8 mouse cellular contexts compared by ENCODE assay signal in genomic region chr5:30919831-30920614, GRCm38 (mm10). TPM values are rescaled to one million over a fixed set of nuclear protein-coding genes. Genes with fewer than 3 reads are reported as not detected.
A peak's percentile ranks its signal among the peaks of the same experiment; 100 is the strongest.
DNase-seq lines count a peak whose midpoint lies in the region; ATAC-seq and TF ChIP-seq lines count a peak whose summit lies in the region.
"Had no signal": no experiment of that assay in that cellular context is flagged by ENCODE, and none has a peak within 500 bp of the region (broad histone marks: within the 10 kb centered on the region; RNA-seq: fewer than 3 reads in every experiment).

No protein-coding gene starts in this region.

- peak overlapping the region; percentile 20; the same call in 1 of the 2 replicates for H3K9ac ChIP-seq in hindbrain, embryonic 13.5 days
- H3K9ac ChIP-seq in hindbrain, embryonic 14.5 days, result no peak overlapping the region
- H3K9ac ChIP-seq in ES-Bruce4 (ENCODE audit: low read depth, poor library complexity, severe bottlenecking), result 0 out of 2 replicates have a peak overlapping the region, but pooled peaks have one; percentile 4
- peak overlapping the region; percentile 56 for H3K9ac ChIP-seq in MEL (ENCODE audit: control insufficient read depth, low read depth, low read length, poor library complexity, severe bottlenecking)
- H3K9ac ChIP-seq in limb, embryonic 15.5 days, result no peak overlapping the region

- peaks cover 20% of the 10 kb centered on the region; the same call in 1 of the 2 replicates for H3K27me3 ChIP-seq in hindbrain, embryonic 13.5 days
- H3K27me3 ChIP-seq in hindbrain, embryonic 14.5 days (ENCODE audit: control insufficient read depth, insufficient read depth, low read length), result no peaks in the 10 kb centered on the region
- no peaks in the 10 kb centered on the region for H3K27me3 ChIP-seq in ES-Bruce4 (ENCODE audit: control insufficient read depth, insufficient read depth, low read length, poor library complexity, severe bottlenecking)
- no peaks in the 10 kb centered on the region for H3K27me3 ChIP-seq in MEL (ENCODE audit: control insufficient read depth in 1 of 2, insufficient read depth in 2 of 2, low read length in 2 of 2)
- no peaks in the 10 kb centered on the region for H3K27me3 ChIP-seq in limb, embryonic 15.5 days

- H3K9me3 ChIP-seq in hindbrain, embryonic 13.5 days, result no peaks in the 10 kb centered on the region
- H3K9me3 ChIP-seq in hindbrain, embryonic 14.5 days (ENCODE audit: control insufficient read depth, low read length), result no peaks in the 10 kb centered on the region
- H3K9me3 ChIP-seq in ES-Bruce4 (replicated peaks; ENCODE audit: control insufficient read depth, insufficient read depth, low read length, poor library complexity, severe bottlenecking) (no peaks in the 10 kb centered on the region), MEL (replicated peaks; ENCODE audit: insufficient read depth, low read length) (no peaks in the 10 kb centered on the region)
- H3K9me3 ChIP-seq in limb, embryonic 15.5 days, result no peaks in the 10 kb centered on the region

- H3K27ac ChIP-seq in hindbrain, embryonic 13.5 days, result no peak overlapping the region
- no peak overlapping the region for H3K27ac ChIP-seq in hindbrain, embryonic 14.5 days
- H3K27ac ChIP-seq in ES-Bruce4 (ENCODE audit: insufficient read depth, low read length), result no peak overlapping the region
- no peak overlapping the region for H3K27ac ChIP-seq in MEL (ENCODE audit: control insufficient read depth, low read depth, low read length)
- peak overlapping the region; percentile 67 for H3K27ac ChIP-seq in limb, embryonic 15.5 days

- TF ChIP-seq POLR2A in ES-Bruce4 (IDR thresholded peaks at IDR 0.05; ENCODE audit: insufficient read depth, low read length) (no peak), MEL (IDR thresholded peaks at IDR 0.05; ENCODE audit: control insufficient read depth in 1 of 2, insufficient read depth in 1 of 2, low read depth in 1 of 2, low read length in 2 of 2, poor library complexity in 1 of 2) (0 out of 4 replicates have a peak, but pooled peaks of 1 of the 2 experiments have one; percentile 27)

- peaks cover 14% of the 10 kb centered on the region for H3K79me2 ChIP-seq in MEL (ENCODE audit: control insufficient read depth, insufficient read depth, low read length, poor library complexity)

- no peak for TF ChIP-seq CTCF in ES-Bruce4 (IDR thresholded peaks at IDR 0.05; ENCODE audit: low read depth, low read length)
- TF ChIP-seq CTCF in MEL (IDR thresholded peaks at IDR 0.05 in 2 of 3, conservative IDR thresholded peaks at IDR 0.05 in 1 of 3; ENCODE audit: control insufficient read depth in 1 of 3, insufficient read depth in 1 of 3, low read depth in 2 of 3, low read length in 3 of 3, poor library complexity in 1 of 3, severe bottlenecking in 1 of 3), result no peak

- DNase-seq in hindbrain, embryonic 14.5 days (ENCODE audit: low spot score), result no peak
- DNase-seq in MEL (ENCODE audit: low read depth, low spot score), result no peak
- DNase-seq in B cell, adult 2 months, result no peak
- DNase-seq in embryo, embryonic 9.5 days (ENCODE audit: extremely low spot score), result no peak
- DNase-seq: right cerebral cortex, postnatal 25 days had no signal

- no peak overlapping the region for H3K4me2 ChIP-seq in hindbrain, embryonic 13.5 days
- H3K4me2 ChIP-seq in hindbrain, embryonic 14.5 days (replicated peaks), result no peak overlapping the region
- H3K4me2 ChIP-seq in limb, embryonic 15.5 days, result no peak overlapping the region

- ATAC-seq in hindbrain, embryonic 13.5 days (ENCODE audit: low FRiP score), result no peak
- ATAC-seq in hindbrain, embryonic 14.5 days (ENCODE audit: low FRiP score), result no peak
- 0 out of 2 replicates have a peak, but pooled peaks have one; percentile 20 for ATAC-seq in limb, embryonic 15.5 days (ENCODE audit: insufficient number of reproducible peaks, low FRiP score, low TSS enrichment, low read depth)

- H3K36me3 ChIP-seq in hindbrain, embryonic 13.5 days, result no peaks in the 10 kb centered on the region
- no peaks in the 10 kb centered on the region for H3K36me3 ChIP-seq in hindbrain, embryonic 14.5 days (replicated peaks; ENCODE audit: control insufficient read depth, insufficient read depth)
- no peaks in the 10 kb centered on the region for H3K36me3 ChIP-seq in ES-Bruce4 (ENCODE audit: control insufficient read depth, insufficient read depth, low read length, poor library complexity, severe bottlenecking)
- H3K36me3 ChIP-seq in MEL (ENCODE audit: control insufficient read depth in 1 of 2, insufficient read depth in 2 of 2, low read length in 2 of 2), result peaks cover 0 to 16% of the 10 kb centered on the region in 2 experiments; a peak in 2 of 4 replicates
- H3K36me3 ChIP-seq in limb, embryonic 15.5 days, result peaks cover 44% of the 10 kb centered on the region

- TF ChIP-seq EP300 in ES-Bruce4 (IDR thresholded peaks at IDR 0.05; ENCODE audit: insufficient read depth, low read depth, low read length), result no peak
- TF ChIP-seq EP300 in MEL (IDR thresholded peaks at IDR 0.05; ENCODE audit: low read depth in 1 of 2, low read length in 2 of 2), result no peak

- H3K4me3 ChIP-seq in hindbrain, embryonic 13.5 days, result no peak overlapping the region
- no peak overlapping the region for H3K4me3 ChIP-seq in hindbrain, embryonic 14.5 days (replicated peaks; ENCODE audit: low read length)
- H3K4me3 ChIP-seq in ES-Bruce4 (ENCODE audit: low read depth, low read length) (peak overlapping the region; percentile 21; the same call in 1 of the 2 replicates), MEL (ENCODE audit: control insufficient read depth in 1 of 2, insufficient read depth in 1 of 2, low read depth in 2 of 2, low read length in 2 of 2) (peak overlapping the region; percentile 60 to 89)
- no peak overlapping the region for H3K4me3 ChIP-seq in limb, embryonic 15.5 days

- H3K4me1 ChIP-seq in hindbrain, embryonic 13.5 days (replicated peaks), result peaks cover 27% of the 10 kb centered on the region
- peaks cover 23% of the 10 kb centered on the region for H3K4me1 ChIP-seq in hindbrain, embryonic 14.5 days (replicated peaks; ENCODE audit: control insufficient read depth, insufficient read depth, low read length)
- peaks cover 4% of the 10 kb centered on the region for H3K4me1 ChIP-seq in ES-Bruce4 (ENCODE audit: control insufficient read depth, insufficient read depth, low read length)
- H3K4me1 ChIP-seq in MEL (ENCODE audit: control insufficient read depth in 1 of 2, insufficient read depth in 2 of 2, low read length in 2 of 2), result peaks cover 13 to 28% of the 10 kb centered on the region in 2 experiments
- peaks cover 76% of the 10 kb centered on the region for H3K4me1 ChIP-seq in limb, embryonic 15.5 days

- WGBS in hindbrain, embryonic 13.5 days, result 69% methylated on average over 11 of the region's 11 CpGs
- 74% methylated on average over 11 of the region's 11 CpGs for WGBS in hindbrain, embryonic 14.5 days
- WGBS in limb, embryonic 15.5 days, result 64% methylated on average over 11 of the region's 11 CpGs

- TF ChIP-seq RAD21 in MEL (IDR thresholded peaks at IDR 0.05; ENCODE audit: low read depth, low read length), result no peak

RNA-seq across cellular contexts. Expression of gene Khk, which starts 1.2 kb away (rescaled TPM):
- polyA plus RNA-seq in hindbrain, embryonic 13.5 days (2015; fragmentation: Nextera tagmentation; extraction: Ambion mirVana), result 8.7 and 9.1 TPM in 2 replicates
- 9.0 and 11.2 TPM in 2 replicates for polyA plus RNA-seq in hindbrain, embryonic 14.5 days (2014; fragmentation: Nextera tagmentation; extraction: Ambion mirVana)
- polyA plus RNA-seq in ES-Bruce4 (2011; ENCODE audit: insufficient read depth, insufficient read length, low read depth, missing spikeins), result 12.9 and 14.0 TPM in 2 replicates
- total RNA-seq in MEL (2012; rRNA removed), result 268 and 308 TPM in 2 replicates
- polyA plus RNA-seq in MEL (2012; ENCODE audit: insufficient read depth in 1 of 2, insufficient read length in 2 of 2, low read depth in 1 of 2, low replicate concordance in 2 of 2, missing spikeins in 1 of 2), result 100 to 1,000 TPM in 1 of 2 experiments, not detected in 1; 461 TPM
- 23.6 and 28.1 TPM in 2 replicates for polyA plus RNA-seq in limb, embryonic 15.5 days (2015; fragmentation: Nextera tagmentation; extraction: Ambion mirVana)

RNA-seq across cellular contexts. Expression of gene Emilin1, which starts 6.8 kb away (rescaled TPM):
- 23.6 and 30.2 TPM in 2 replicates for polyA plus RNA-seq in hindbrain, embryonic 13.5 days (2015; fragmentation: Nextera tagmentation; extraction: Ambion mirVana)
- polyA plus RNA-seq in hindbrain, embryonic 14.5 days (2014; fragmentation: Nextera tagmentation; extraction: Ambion mirVana), result 14.1 and 17.1 TPM in 2 replicates
- polyA plus RNA-seq in ES-Bruce4 (2011; ENCODE audit: insufficient read depth, insufficient read length, low read depth, missing spikeins), result 2.5 and 3.2 TPM in 2 replicates
- total RNA-seq in MEL (2012; rRNA removed), result 1.3 and 1.5 TPM in 2 replicates
- 1 to 10 TPM in 1 of 2 experiments, not detected in 1; 2.0 TPM for polyA plus RNA-seq in MEL (2012; ENCODE audit: insufficient read depth in 1 of 2, insufficient read length in 2 of 2, low read depth in 1 of 2, low replicate concordance in 2 of 2, missing spikeins in 1 of 2)
- polyA plus RNA-seq in limb, embryonic 15.5 days (2015; fragmentation: Nextera tagmentation; extraction: Ambion mirVana), result 274 and 287 TPM in 2 replicates

RNA-seq across cellular contexts. Expression of gene Ost4, which starts 12.4 kb away (rescaled TPM):
- polyA plus RNA-seq in hindbrain, embryonic 13.5 days (2015; fragmentation: Nextera tagmentation; extraction: Ambion mirVana), result 272 and 289 TPM in 2 replicates
- 228 and 259 TPM in 2 replicates for polyA plus RNA-seq in hindbrain, embryonic 14.5 days (2014; fragmentation: Nextera tagmentation; extraction: Ambion mirVana)
- polyA plus RNA-seq in ES-Bruce4 (2011; ENCODE audit: insufficient read depth, insufficient read length, low read depth, missing spikeins), result 193 and 216 TPM in 2 replicates
- 296 and 321 TPM in 2 replicates for total RNA-seq in MEL (2012; rRNA removed)
- 100 to 1,000 TPM; 220 to 478 TPM for polyA plus RNA-seq in MEL (2012; ENCODE audit: insufficient read depth in 1 of 2, insufficient read length in 2 of 2, low read depth in 1 of 2, low replicate concordance in 2 of 2, missing spikeins in 1 of 2)
- 464 and 505 TPM in 2 replicates for polyA plus RNA-seq in limb, embryonic 15.5 days (2015; fragmentation: Nextera tagmentation; extraction: Ambion mirVana)

RNA-seq across cellular contexts. Expression of gene Cgref1, which starts 25.4 kb away (rescaled TPM):
- polyA plus RNA-seq in hindbrain, embryonic 13.5 days (2015; fragmentation: Nextera tagmentation; extraction: Ambion mirVana), result 30.3 and 34.1 TPM in 2 replicates
- polyA plus RNA-seq in hindbrain, embryonic 14.5 days (2014; fragmentation: Nextera tagmentation; extraction: Ambion mirVana), result 62.4 and 71.4 TPM in 2 replicates
- polyA plus RNA-seq in ES-Bruce4 (2011; ENCODE audit: insufficient read depth, insufficient read length, low read depth, missing spikeins) (26.1 and 26.3 TPM in 2 replicates), MEL (2012; ENCODE audit: insufficient read depth in 1 of 2, insufficient read length in 2 of 2, low read depth in 1 of 2, low replicate concordance in 2 of 2, missing spikeins in 1 of 2) (1 to 10 TPM in 1 of 2 experiments, not detected in 1; 1.4 TPM)
- total RNA-seq in MEL (2012; rRNA removed), result not detected in 2 replicates
- 21.0 and 31.7 TPM in 2 replicates for polyA plus RNA-seq in limb, embryonic 15.5 days (2015; fragmentation: Nextera tagmentation; extraction: Ambion mirVana)

RNA-seq across cellular contexts. Expression of gene Agbl5, which starts 31.5 kb away (rescaled TPM):
- polyA plus RNA-seq in hindbrain, embryonic 13.5 days (2015; fragmentation: Nextera tagmentation; extraction: Ambion mirVana), result 23.6 and 24.8 TPM in 2 replicates
- 25.5 and 28.6 TPM in 2 replicates for polyA plus RNA-seq in hindbrain, embryonic 14.5 days (2014; fragmentation: Nextera tagmentation; extraction: Ambion mirVana)
- polyA plus RNA-seq in ES-Bruce4 (2011; ENCODE audit: insufficient read depth, insufficient read length, low read depth, missing spikeins) (22.0 and 22.3 TPM in 2 replicates), MEL (2012; ENCODE audit: insufficient read depth in 1 of 2, insufficient read length in 2 of 2, low read depth in 1 of 2, low replicate concordance in 2 of 2, missing spikeins in 1 of 2) (10 to 100 TPM in 1 of 2 experiments, not detected in 1; 45.0 TPM)
- total RNA-seq in MEL (2012; rRNA removed), result 10.6 and 12.8 TPM in 2 replicates
- 16.4 and 21.9 TPM in 2 replicates for polyA plus RNA-seq in limb, embryonic 15.5 days (2015; fragmentation: Nextera tagmentation; extraction: Ambion mirVana)

Comparison
In these comparisons a context has a peak if more than half of its experiments do, and no peak if none do; other contexts are left out.
1. H3K9ac ChIP-seq: peak in hindbrain, embryonic 13.5 days (single experiment), ES-Bruce4 (single experiment) and MEL (single experiment); none in hindbrain, embryonic 14.5 days (single experiment) and limb, embryonic 15.5 days (single experiment).
2. H3K4me3 ChIP-seq: peak in ES-Bruce4 (single experiment) and MEL (2 of 2); none in hindbrain, embryonic 13.5 days (single experiment), hindbrain, embryonic 14.5 days (single experiment) and limb, embryonic 15.5 days (single experiment).